Comparison of ENCODE assay signal across 11 mouse cellular contexts in genomic region chr2:60355388-60355683, GRCm38 (mm10). TPM values are rescaled to one million over a fixed set of nuclear protein-coding genes. Genes with fewer than 3 reads are reported as not detected.
DNase-seq lines count a peak whose midpoint lies in the region; ATAC-seq and TF ChIP-seq lines count a peak whose summit lies in the region.
"Had no signal": no experiment of that assay in that cellular context is flagged by ENCODE, and none has a peak within 500 bp of the region (broad histone marks: within the 10 kb centered on the region; RNA-seq: fewer than 3 reads in every experiment).

No protein-coding gene starts in this region.

- ATAC-seq in heart, embryonic 11.5 days (replicated peaks; ENCODE audit: insufficient number of reproducible peaks, low FRiP score, low TSS enrichment), result no peak
- ATAC-seq in liver, embryonic 12.5 days, result no peak
- no peak for ATAC-seq in liver, postnatal 0 days
- ATAC-seq in hindbrain, embryonic 15.5 days (ENCODE audit: low FRiP score, low read depth), result 0 out of 2 replicates have a peak, but pooled peaks have one; percentile 34
- no peak for ATAC-seq in neural tube, embryonic 13.5 days (ENCODE audit: low read depth)
- no peak for ATAC-seq in erythroblast, adult 5-6 weeks (replicated peaks; ENCODE audit: low FRiP score, poor library complexity, severe bottlenecking)

- no peak for DNase-seq in heart, postnatal 14 days
- DNase-seq in liver, postnatal 0 days, result no peak
- no peak for DNase-seq in thymus, postnatal 36 days
- DNase-seq: right cerebral cortex, postnatal 25 days had no signal

- 0 out of 2 replicates have a peak overlapping the region, but pooled peaks have one; percentile 5 for H3K4me3 ChIP-seq in heart, embryonic 11.5 days (ENCODE audit: low read depth, low read length)
- no peak overlapping the region for H3K4me3 ChIP-seq in liver, embryonic 12.5 days
- no peak overlapping the region for H3K4me3 ChIP-seq in liver, postnatal 0 days (ENCODE audit: low read depth, low read length)
- no peak overlapping the region for H3K4me3 ChIP-seq in hindbrain, embryonic 15.5 days
- 0 out of 2 replicates have a peak overlapping the region, but pooled peaks have one; percentile 13 for H3K4me3 ChIP-seq in neural tube, embryonic 13.5 days
- H3K4me3 ChIP-seq: erythroblast, embryonic 14.5 days; megakaryocyte, embryonic 14.5 days had no signal

- no peaks in the 10 kb centered on the region for H3K27me3 ChIP-seq in heart, embryonic 11.5 days (ENCODE audit: control insufficient read depth, insufficient read depth, low read length)
- H3K27me3 ChIP-seq in liver, embryonic 12.5 days (replicated peaks), result no peaks in the 10 kb centered on the region
- no peaks in the 10 kb centered on the region for H3K27me3 ChIP-seq in liver, postnatal 0 days (ENCODE audit: insufficient read depth, low read length)
- no peaks in the 10 kb centered on the region for H3K27me3 ChIP-seq in hindbrain, embryonic 15.5 days
- H3K27me3 ChIP-seq in neural tube, embryonic 13.5 days, result peaks cover 31% of the 10 kb centered on the region
- H3K27me3 ChIP-seq: megakaryocyte, embryonic 14.5 days had no signal

- intact Hi-C loops in heart, postnatal 14 days (cut with DNase I), result no loop called here

- WGBS in heart, embryonic 11.5 days (ENCODE audit: insufficient replicate concordance), result 41% methylated on average over 3 of the region's 3 CpGs
- WGBS in liver, embryonic 12.5 days (ENCODE audit: insufficient replicate concordance), result 38% methylated on average over 3 of the region's 3 CpGs
- WGBS in liver, postnatal 0 days (ENCODE audit: insufficient replicate concordance), result 38% methylated on average over 3 of the region's 3 CpGs
- 28% methylated on average over 3 of the region's 3 CpGs for WGBS in hindbrain, embryonic 15.5 days
- 24% methylated on average over 3 of the region's 3 CpGs for WGBS in neural tube, embryonic 13.5 days

- H3K27ac ChIP-seq in heart, embryonic 11.5 days (ENCODE audit: low read depth, low read length), result no peak overlapping the region
- no peak overlapping the region for H3K27ac ChIP-seq in liver, embryonic 12.5 days
- H3K27ac ChIP-seq in liver, postnatal 0 days (ENCODE audit: low read depth), result no peak overlapping the region
- H3K27ac ChIP-seq in hindbrain, embryonic 15.5 days (replicated peaks), result no peak overlapping the region
- H3K27ac ChIP-seq in neural tube, embryonic 13.5 days (replicated peaks), result no peak overlapping the region

- H3K36me3 ChIP-seq in heart, embryonic 11.5 days (ENCODE audit: control insufficient read depth, insufficient read depth, low read length), result no peaks in the 10 kb centered on the region
- H3K36me3 ChIP-seq in liver, embryonic 12.5 days, result no peaks in the 10 kb centered on the region
- peaks cover 3% of the 10 kb centered on the region for H3K36me3 ChIP-seq in liver, postnatal 0 days (replicated peaks; ENCODE audit: insufficient read depth, low read length)
- H3K36me3 ChIP-seq in hindbrain, embryonic 15.5 days, result no peaks in the 10 kb centered on the region
- no peaks in the 10 kb centered on the region for H3K36me3 ChIP-seq in neural tube, embryonic 13.5 days

- no peaks in the 10 kb centered on the region for H3K9me3 ChIP-seq in heart, embryonic 11.5 days (replicated peaks; ENCODE audit: control insufficient read depth, low read length)
- H3K9me3 ChIP-seq in liver, embryonic 12.5 days (replicated peaks), result no peaks in the 10 kb centered on the region
- no peaks in the 10 kb centered on the region for H3K9me3 ChIP-seq in liver, postnatal 0 days (ENCODE audit: low read length)
- H3K9me3 ChIP-seq in hindbrain, embryonic 15.5 days, result no peaks in the 10 kb centered on the region
- H3K9me3 ChIP-seq in neural tube, embryonic 13.5 days, result no peaks in the 10 kb centered on the region

- peak overlapping the region; percentile 42 for H3K4me2 ChIP-seq in heart, embryonic 11.5 days
- peak overlapping the region; percentile 23; the same call in 1 of the 2 replicates for H3K4me2 ChIP-seq in liver, embryonic 12.5 days
- no peak overlapping the region for H3K4me2 ChIP-seq in liver, postnatal 0 days (ENCODE audit: low read depth, low read length)
- peak overlapping the region; percentile 31 for H3K4me2 ChIP-seq in hindbrain, embryonic 15.5 days
- H3K4me2 ChIP-seq in neural tube, embryonic 13.5 days, result peak overlapping the region; percentile 31

- no peak for TF ChIP-seq CTCF in liver, postnatal 0 days (IDR thresholded peaks at IDR 0.05; ENCODE audit: low read depth)

- H3K9ac ChIP-seq in heart, embryonic 11.5 days (ENCODE audit: low read depth, low read length), result no peak overlapping the region
- no peak overlapping the region for H3K9ac ChIP-seq in liver, embryonic 12.5 days
- H3K9ac ChIP-seq in liver, postnatal 0 days (replicated peaks), result no peak overlapping the region
- H3K9ac ChIP-seq in hindbrain, embryonic 15.5 days, result no peak overlapping the region
- H3K9ac ChIP-seq in neural tube, embryonic 13.5 days, result peak overlapping the region; percentile 0; the same call in 1 of the 2 replicates

- H3K4me1 ChIP-seq in heart, embryonic 11.5 days (ENCODE audit: control insufficient read depth, insufficient read depth, low read length), result peaks cover 9% of the 10 kb centered on the region; the same call in 1 of the 2 replicates
- peaks cover 9% of the 10 kb centered on the region; the same call in 1 of the 2 replicates for H3K4me1 ChIP-seq in liver, embryonic 12.5 days
- H3K4me1 ChIP-seq in liver, postnatal 0 days (ENCODE audit: insufficient read depth), result no peaks in the 10 kb centered on the region
- H3K4me1 ChIP-seq in hindbrain, embryonic 15.5 days (replicated peaks), result 0 out of 2 replicates have a peak, but pooled peaks cover 4% of the 10 kb centered on the region
- H3K4me1 ChIP-seq in neural tube, embryonic 13.5 days (replicated peaks), result peaks cover 10% of the 10 kb centered on the region

- no peak for TF ChIP-seq EP300 in liver, postnatal 0 days (IDR thresholded peaks at IDR 0.05; ENCODE audit: low read depth)

RNA-seq across cellular contexts. Expression of gene Ly75, which starts 27.8 kb away (rescaled TPM):
- 3.7 and 4.5 TPM in 2 replicates for polyA plus RNA-seq in heart, embryonic 11.5 days (2014; fragmentation: Nextera tagmentation; extraction: Ambion mirVana)
- total RNA-seq in heart, postnatal 14 days (2021), result 1 to 10 TPM in 1 of 2 experiments, under 1 TPM in 1; 0.84 to 2.2 TPM
- 6.4 and 7.0 TPM in 2 replicates for polyA plus RNA-seq in liver, embryonic 12.5 days (2016; fragmentation: Nextera tagmentation; extraction: Ambion mirVana)
- 1.5 and 2.0 TPM in 2 replicates for polyA plus RNA-seq in liver, postnatal 0 days (2015; fragmentation: Nextera tagmentation; extraction: Ambion mirVana)
- 1.4 and 1.5 TPM in 2 replicates for polyA plus RNA-seq in hindbrain, embryonic 15.5 days (2015; fragmentation: Nextera tagmentation; extraction: Ambion mirVana)
- 0.81 and 0.96 TPM in 2 replicates for polyA plus RNA-seq in neural tube, embryonic 13.5 days (2015; fragmentation: Nextera tagmentation; extraction: Ambion mirVana)
- 5.6 and 7.9 TPM in 2 replicates for total RNA-seq in erythroblast, adult 5-6 weeks (2015; ENCODE audit: low replicate concordance)
- total RNA-seq in erythroblast, adult 5-6 weeks (2017; ENCODE audit: low replicate concordance), result 6.1 and 8.2 TPM in 2 replicates
- polyA plus RNA-seq: erythroblast, embryonic 14.5 days had no signal

Comparison
In these comparisons a context has a peak if more than half of its experiments do, and no peak if none do; other contexts are left out.
1. H3K4me3 ChIP-seq: peak in heart, embryonic 11.5 days (single experiment) and neural tube, embryonic 13.5 days (single experiment); none in liver, embryonic 12.5 days (single experiment), liver, postnatal 0 days (single experiment) and hindbrain, embryonic 15.5 days (single experiment).